Mouse (Mus musculus): ENCODE results near the gene Prkce. TPM values are rescaled to one million over a fixed set of nuclear protein-coding genes. Genes with fewer than 3 reads are reported as not detected.
A peak's percentile ranks its signal among the peaks of the same experiment; 100 is the strongest.

Prkce gene
- total and polyA plus RNA-seq, 2 experiments from 2014 or later: 91.3 to 94.3 TPM

DNA sequence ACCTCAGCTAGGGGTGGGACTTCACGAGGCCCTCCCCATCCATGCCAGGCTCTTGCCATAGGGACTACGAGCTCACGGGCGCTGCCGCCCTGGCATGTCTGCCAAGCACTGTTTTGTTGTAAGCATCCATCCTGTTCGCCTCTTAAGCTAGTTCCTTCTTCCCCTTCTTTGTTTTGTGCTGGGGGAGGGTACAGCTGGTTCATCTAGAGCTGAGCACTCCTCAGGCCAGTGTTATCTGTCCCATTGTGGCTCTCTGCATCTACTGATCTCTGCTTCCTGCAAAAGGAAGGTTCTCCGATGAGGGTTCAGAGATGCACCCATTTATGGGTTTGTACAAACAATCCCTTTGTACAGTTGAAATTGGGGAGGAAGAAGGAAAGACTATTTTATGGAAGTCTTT lies 9.1 kb downstream of the Prkce start:
- DNase-seq (no peak), ATAC-seq (no peak)
- no peak overlapping the region for H3K4me3 ChIP-seq (ENCODE audit: low read depth, low read length)
- H3K27me3 ChIP-seq (ENCODE audit: insufficient read depth, low read length): no peaks in the 10 kb centered on the region
- H3K9ac ChIP-seq: no peak overlapping the region
- H3K27ac ChIP-seq (ENCODE audit: low read depth, low read length): no peak overlapping the region
- WGBS: 56% methylated on average over 7 of the region's 7 CpGs
- TF ChIP-seq CTCF (IDR thresholded peaks at IDR 0.05; ENCODE audit: low read depth): no peak
- peaks cover 3% of the 10 kb centered on the region; the same call in 1 of the 2 replicates for H3K36me3 ChIP-seq (ENCODE audit: insufficient read depth)
- no peak overlapping the region for H3K4me2 ChIP-seq (ENCODE audit: low read depth)
- H3K4me1 ChIP-seq (ENCODE audit: insufficient read depth): peaks cover 10% of the 10 kb centered on the region; the same call in 1 of the 2 replicates
- H3K9me3 ChIP-seq (ENCODE audit: low read length): no peaks in the 10 kb centered on the region

DNA sequence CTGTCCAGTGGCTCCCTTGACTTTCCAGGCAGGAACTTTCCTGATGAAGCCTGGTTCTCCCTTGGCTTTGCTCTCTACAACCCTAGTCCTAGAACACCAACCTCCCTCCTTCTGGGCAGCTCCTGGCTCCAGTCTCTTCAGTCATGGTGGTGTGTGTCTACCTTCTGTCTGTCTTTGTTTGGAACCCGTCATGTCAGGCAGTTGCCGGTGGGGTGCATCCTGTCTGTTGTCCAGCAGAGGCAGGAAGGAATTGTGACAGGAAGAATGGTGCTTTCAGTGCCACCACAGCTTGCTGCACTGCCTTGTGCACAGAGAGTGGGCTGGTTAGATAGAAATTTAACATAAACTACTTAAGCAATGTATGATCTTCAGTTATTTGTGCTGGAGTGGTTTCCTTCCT lies 16.2 kb downstream of the Prkce start:
- TF ChIP-seq CTCF (IDR thresholded peaks at IDR 0.05; ENCODE audit: low read depth): 0 out of 2 replicates have a peak, but pooled peaks have one; percentile 5
- DNase-seq: no peak
- Histone ChIP-seq H3K4me2 (ENCODE audit: low read depth) (no peak overlapping the region), H3K36me3 (ENCODE audit: insufficient read depth) (no peaks in the 10 kb centered on the region), H3K9ac (no peak overlapping the region), H3K27ac (ENCODE audit: low read depth, low read length) (no peak overlapping the region), H3K4me3 (ENCODE audit: low read depth, low read length) (no peak overlapping the region), H3K27me3 (ENCODE audit: insufficient read depth, low read length) (no peaks in the 10 kb centered on the region), H3K9me3 (ENCODE audit: low read length) (no peaks in the 10 kb centered on the region), H3K4me1 (ENCODE audit: insufficient read depth) (0 out of 2 replicates have a peak, but pooled peaks cover 2% of the 10 kb centered on the region)
- 30% methylated on average over 2 of the region's 2 CpGs for WGBS
- ATAC-seq: no peak

DNA sequence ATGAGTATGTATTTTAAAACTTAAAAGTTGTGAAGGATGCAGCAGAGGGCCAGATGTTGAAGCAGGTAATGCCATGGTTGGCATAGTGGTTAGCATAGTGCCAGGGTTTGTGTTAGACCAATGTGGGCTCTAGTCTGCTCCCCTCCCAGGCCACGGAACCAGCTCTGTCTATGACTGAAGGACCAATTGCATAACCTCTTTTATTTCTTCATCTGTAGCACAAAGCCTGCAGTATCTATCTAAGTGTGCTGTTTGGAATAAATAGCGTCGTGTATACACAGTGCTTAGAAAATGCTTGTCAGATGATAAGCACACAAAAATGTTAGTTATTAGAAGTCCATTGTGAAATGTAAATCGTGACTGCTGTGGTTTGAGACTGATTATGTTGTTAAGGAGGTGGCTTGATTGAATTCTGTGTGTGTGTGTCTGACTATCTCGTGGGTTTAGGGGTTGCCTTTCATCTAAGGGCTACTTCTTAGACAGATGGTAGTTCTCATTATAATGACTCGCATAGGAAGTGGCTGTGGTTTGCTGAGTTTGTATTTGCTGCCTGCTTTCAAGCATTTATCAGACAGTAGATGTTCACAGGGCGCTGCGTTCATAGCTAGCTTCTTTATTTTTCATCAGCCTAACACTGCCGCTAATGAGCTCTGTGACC lies 17.1 kb downstream of the Prkce start:
- H3K27me3 ChIP-seq (ENCODE audit: insufficient read depth, low read length): no peaks in the 10 kb centered on the region
- ATAC-seq (peak; percentile 38; the same call in 1 of the 2 replicates), DNase-seq (no peak)
- no peak overlapping the region for H3K27ac ChIP-seq (ENCODE audit: low read depth, low read length)
- H3K9me3 ChIP-seq (ENCODE audit: low read length): no peaks in the 10 kb centered on the region
- H3K4me2 ChIP-seq (ENCODE audit: low read depth): no peak overlapping the region
- no peak for TF ChIP-seq CTCF (IDR thresholded peaks at IDR 0.05; ENCODE audit: low read depth)
- H3K36me3 ChIP-seq (ENCODE audit: insufficient read depth): no peaks in the 10 kb centered on the region
- H3K4me1 ChIP-seq (ENCODE audit: insufficient read depth): 0 out of 2 replicates have a peak, but pooled peaks cover 2% of the 10 kb centered on the region
- H3K9ac ChIP-seq: no peak overlapping the region
- no peak overlapping the region for H3K4me3 ChIP-seq (ENCODE audit: low read depth, low read length)
- 42% methylated on average over 9 of the region's 9 CpGs for WGBS

DNA sequence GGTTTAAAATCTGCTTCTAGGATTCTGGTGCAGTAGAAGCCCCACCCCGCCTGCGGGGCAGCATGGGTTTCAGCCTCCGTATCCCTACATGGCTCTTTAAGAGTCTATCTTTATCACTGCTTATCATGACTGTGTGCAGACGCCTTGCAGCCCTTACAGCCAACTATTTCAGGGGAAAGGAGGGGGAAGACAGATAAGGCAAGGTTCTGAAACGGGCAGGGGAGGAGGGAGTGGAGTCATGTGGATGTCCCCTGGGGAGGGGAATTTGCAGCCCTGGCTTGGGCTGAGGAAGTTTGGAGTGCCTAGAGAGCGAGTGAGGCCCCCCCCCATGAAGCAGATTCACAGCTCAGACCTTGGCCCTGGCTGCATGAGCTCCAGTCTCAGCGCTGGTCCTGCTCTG lies 18.0 kb downstream of the Prkce start:
- H3K36me3 ChIP-seq (ENCODE audit: insufficient read depth): no peaks in the 10 kb centered on the region
- no peak for DNase-seq
- H3K27ac ChIP-seq (ENCODE audit: low read depth, low read length): no peak overlapping the region
- H3K4me1 ChIP-seq (ENCODE audit: insufficient read depth): 0 out of 2 replicates have a peak, but pooled peaks cover 2% of the 10 kb centered on the region
- 57% methylated on average over 7 of the region's 7 CpGs for WGBS
- H3K9me3 ChIP-seq (ENCODE audit: low read length): no peaks in the 10 kb centered on the region
- no peak overlapping the region for H3K4me2 ChIP-seq (ENCODE audit: low read depth)
- ATAC-seq: peak; percentile 20; the same call in 1 of the 2 replicates
- no peak overlapping the region for H3K9ac ChIP-seq
- H3K27me3 ChIP-seq (ENCODE audit: insufficient read depth, low read length): no peaks in the 10 kb centered on the region
- H3K4me3 ChIP-seq (ENCODE audit: low read depth, low read length): no peak overlapping the region
- TF ChIP-seq CTCF (IDR thresholded peaks at IDR 0.05; ENCODE audit: low read depth): no peak

DNA sequence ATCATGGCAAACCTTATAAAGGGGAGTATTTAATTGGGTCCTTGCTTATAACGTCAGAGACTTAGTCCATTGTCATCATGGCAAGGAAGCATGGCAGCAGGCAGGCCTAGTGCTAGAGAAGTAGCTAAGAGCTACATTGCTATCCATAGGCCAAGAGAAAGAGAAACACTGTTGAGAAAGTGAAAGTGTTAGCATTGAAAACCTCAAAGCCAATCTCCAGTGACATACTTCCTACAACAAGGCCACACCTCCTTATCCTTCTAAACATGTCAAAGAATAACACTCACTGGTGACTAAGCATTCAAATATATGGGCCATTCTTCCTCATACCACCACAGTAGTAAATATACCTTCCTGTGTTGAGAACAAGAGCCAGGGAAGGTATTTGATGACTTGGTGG lies 20.2 kb downstream of the Prkce start:
- no peak for TF ChIP-seq CTCF (IDR thresholded peaks at IDR 0.05; ENCODE audit: low read depth)
- no peaks in the 10 kb centered on the region for H3K36me3 ChIP-seq (ENCODE audit: insufficient read depth)
- DNase-seq (no peak), ATAC-seq (no peak)
- no peaks in the 10 kb centered on the region for H3K9me3 ChIP-seq (ENCODE audit: low read length)
- no peaks in the 10 kb centered on the region for H3K27me3 ChIP-seq (ENCODE audit: insufficient read depth, low read length)
- H3K4me1 ChIP-seq (ENCODE audit: insufficient read depth): 0 out of 2 replicates have a peak, but pooled peaks cover 2% of the 10 kb centered on the region
- no peak overlapping the region for H3K4me3 ChIP-seq (ENCODE audit: low read depth, low read length)
- H3K27ac ChIP-seq (ENCODE audit: low read depth, low read length): no peak overlapping the region
- no peak overlapping the region for H3K9ac ChIP-seq
- no peak overlapping the region for H3K4me2 ChIP-seq (ENCODE audit: low read depth)
- WGBS: 74% methylated on average over 1 of the region's 1 CpGs

- Histone ChIP-seq H3K9ac (no peak overlapping the region), H3K36me3 (ENCODE audit: insufficient read depth) (no peaks in the 10 kb centered on the region), H3K9me3 (ENCODE audit: low read length) (no peaks in the 10 kb centered on the region), H3K4me1 (ENCODE audit: insufficient read depth) (no peaks in the 10 kb centered on the region), H3K27me3 (ENCODE audit: insufficient read depth, low read length) (no peaks in the 10 kb centered on the region), H3K4me3 (ENCODE audit: low read depth, low read length) (no peak overlapping the region), H3K4me2 (ENCODE audit: low read depth) (no peak overlapping the region), H3K27ac (ENCODE audit: low read depth, low read length) (no peak overlapping the region)
- WGBS: 91% methylated on average over 6 of the region's 6 CpGs
- DNase-seq (no peak), ATAC-seq (no peak)
- no peak for TF ChIP-seq CTCF (IDR thresholded peaks at IDR 0.05; ENCODE audit: low read depth)
These were observed 26.4 kb downstream of the Prkce start for GRCm38 (mm10) chr17:86193979-86194378.

DNA sequence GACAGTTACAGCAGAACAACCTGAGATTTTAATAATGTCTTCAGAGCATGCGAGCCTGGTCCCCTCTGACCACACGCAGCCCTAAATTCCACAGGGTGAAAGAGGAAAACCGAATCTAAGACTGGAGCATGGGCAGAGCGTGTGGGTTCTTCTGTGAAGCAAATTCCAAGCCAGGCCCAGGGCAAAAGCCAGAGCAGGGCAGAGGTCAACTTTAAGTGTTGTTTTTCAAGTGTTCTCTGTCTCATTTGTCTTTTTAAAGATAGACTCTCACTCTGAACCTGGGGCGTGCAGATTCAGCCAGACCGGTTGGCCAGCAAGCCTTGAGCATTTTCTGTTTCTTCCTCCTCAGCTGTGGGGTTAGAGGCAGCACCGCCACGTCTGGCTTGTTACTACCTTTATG lies 27.3 kb downstream of the Prkce start:
- no peak for DNase-seq

More for the DNA sequence above, 27.3 kb downstream of the Prkce start:
- H3K9ac ChIP-seq: no peak overlapping the region
- H3K9me3 ChIP-seq (ENCODE audit: low read length): no peaks in the 10 kb centered on the region
- TF ChIP-seq CTCF (IDR thresholded peaks at IDR 0.05; ENCODE audit: low read depth): no peak
- H3K4me2 ChIP-seq (ENCODE audit: low read depth): no peak overlapping the region
- ATAC-seq: no peak
- no peaks in the 10 kb centered on the region for H3K4me1 ChIP-seq (ENCODE audit: insufficient read depth)
- H3K27ac ChIP-seq (ENCODE audit: low read depth, low read length): no peak overlapping the region
- H3K4me3 ChIP-seq (ENCODE audit: low read depth, low read length): no peak overlapping the region
- H3K27me3 ChIP-seq (ENCODE audit: insufficient read depth, low read length): no peaks in the 10 kb centered on the region
- 94% methylated on average over 8 of the region's 8 CpGs for WGBS
- H3K36me3 ChIP-seq (ENCODE audit: insufficient read depth): no peaks in the 10 kb centered on the region

Data from forebrain, postnatal 0 days (tissue).